Mouse (Mus musculus): ENCODE measurements around the gene Lypd6b. TPM values are rescaled to one million over a fixed set of nuclear protein-coding genes. Genes with fewer than 3 reads are reported as not detected.

Gene Lypd6b
- polyA plus RNA-seq, 1 experiment from 2014 or later = 0.92 TPM

DNA sequence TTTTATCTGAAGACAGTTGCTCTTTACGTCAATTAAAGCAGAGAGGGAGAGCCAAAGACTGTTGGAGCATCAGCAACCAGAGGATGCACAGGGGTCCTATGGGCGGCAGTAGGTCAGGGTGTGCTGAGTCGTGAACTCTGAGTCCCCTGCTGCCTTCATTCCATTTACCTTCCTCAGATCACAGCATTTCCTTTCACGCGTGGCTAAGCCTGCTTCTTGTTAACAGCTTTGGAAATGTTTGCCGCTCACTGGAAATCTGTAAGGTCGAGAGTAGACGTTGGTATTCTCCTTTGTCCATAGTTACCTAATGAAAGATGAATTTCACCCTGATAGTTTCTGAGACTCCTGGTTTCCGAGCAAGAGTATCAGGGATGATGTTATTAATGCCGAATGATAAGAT lies 191.1 kb downstream of the Lypd6b start:
- DNase-seq (ENCODE audit: low spot score) (no peak), ATAC-seq (replicated peaks; ENCODE audit: low FRiP score) (no peak)
- Histone ChIP-seq H3K36me3 (ENCODE audit: control insufficient read depth, insufficient read depth, low read length) (no peaks in the 10 kb centered on the region), H3K27ac (ENCODE audit: low read depth, low read length) (no peak overlapping the region), H3K27me3 (ENCODE audit: control insufficient read depth, insufficient read depth, low read length) (no peaks in the 10 kb centered on the region), H3K4me3 (ENCODE audit: low read depth, low read length) (no peak overlapping the region), H3K4me2 (ENCODE audit: low read depth, low read length, severe bottlenecking) (no peak overlapping the region), H3K4me1 (replicated peaks; ENCODE audit: control insufficient read depth, insufficient read depth, low read length) (no peaks in the 10 kb centered on the region), H3K9ac (ENCODE audit: low read length) (no peak overlapping the region), H3K9me3 (ENCODE audit: control insufficient read depth, low read length) (no peaks in the 10 kb centered on the region)
- WGBS = 63% methylated on average over 10 of the region's 10 CpGs

GRCm38 (mm10) chr2:49979991-49980390 lies 192.5 kb downstream of the Lypd6b start:
- Histone ChIP-seq H3K4me2 (ENCODE audit: low read depth, low read length, severe bottlenecking) (no peak overlapping the region), H3K36me3 (ENCODE audit: control insufficient read depth, insufficient read depth, low read length) (no peaks in the 10 kb centered on the region), H3K4me1 (replicated peaks; ENCODE audit: control insufficient read depth, insufficient read depth, low read length) (no peaks in the 10 kb centered on the region), H3K9ac (ENCODE audit: low read length) (no peak overlapping the region), H3K4me3 (ENCODE audit: low read depth, low read length) (no peak overlapping the region), H3K9me3 (ENCODE audit: control insufficient read depth, low read length) (no peaks in the 10 kb centered on the region), H3K27ac (ENCODE audit: low read depth, low read length) (no peak overlapping the region), H3K27me3 (ENCODE audit: control insufficient read depth, insufficient read depth, low read length) (no peaks in the 10 kb centered on the region)
- DNase-seq (ENCODE audit: low spot score) (no peak), ATAC-seq (replicated peaks; ENCODE audit: low FRiP score) (no peak)
- WGBS = 91% methylated on average over 3 of the region's 3 CpGs

DNA sequence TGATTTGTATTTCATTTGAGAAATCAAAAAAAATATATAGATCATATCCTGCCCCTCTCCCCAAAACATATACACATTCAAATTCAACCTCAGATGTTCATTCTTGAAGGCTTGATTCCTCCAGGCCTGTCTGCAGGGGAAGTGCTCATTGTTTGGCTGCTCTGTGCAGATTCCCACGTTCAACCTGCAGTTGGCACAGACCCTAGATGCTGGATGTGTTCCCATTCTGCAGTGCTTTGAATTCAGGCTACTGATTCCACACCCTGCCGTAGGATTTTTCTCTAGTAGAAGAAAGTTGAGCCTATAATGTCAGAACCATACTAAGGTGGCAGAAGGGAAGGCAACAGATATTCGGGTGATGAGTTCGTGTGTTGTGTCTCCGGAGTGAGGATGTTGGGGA lies 195.5 kb downstream of the Lypd6b start:
- ATAC-seq (replicated peaks; ENCODE audit: low FRiP score) (no peak), DNase-seq (ENCODE audit: low spot score) (no peak)
- Histone ChIP-seq H3K9me3 (ENCODE audit: control insufficient read depth, low read length) (no peaks in the 10 kb centered on the region), H3K9ac (ENCODE audit: low read length) (no peak overlapping the region), H3K4me3 (ENCODE audit: low read depth, low read length) (no peak overlapping the region), H3K27me3 (ENCODE audit: control insufficient read depth, insufficient read depth, low read length) (no peaks in the 10 kb centered on the region), H3K4me1 (replicated peaks; ENCODE audit: control insufficient read depth, insufficient read depth, low read length) (no peaks in the 10 kb centered on the region), H3K27ac (ENCODE audit: low read depth, low read length) (no peak overlapping the region), H3K4me2 (ENCODE audit: low read depth, low read length, severe bottlenecking) (no peak overlapping the region), H3K36me3 (ENCODE audit: control insufficient read depth, insufficient read depth, low read length) (no peaks in the 10 kb centered on the region)
- WGBS = 90% methylated on average over 5 of the region's 5 CpGs

GRCm38 (mm10) chr2:49984780-49985179 lies 197.3 kb downstream of the Lypd6b start:
- no peaks in the 10 kb centered on the region for H3K27me3 ChIP-seq (ENCODE audit: control insufficient read depth, insufficient read depth, low read length)
- no peaks in the 10 kb centered on the region for H3K36me3 ChIP-seq (ENCODE audit: control insufficient read depth, insufficient read depth, low read length)
- no peak overlapping the region for H3K9ac ChIP-seq (ENCODE audit: low read length)
- no peak overlapping the region for H3K4me3 ChIP-seq (ENCODE audit: low read depth, low read length)
- ATAC-seq (replicated peaks; ENCODE audit: low FRiP score) (no peak), DNase-seq (ENCODE audit: low spot score) (no peak)
- H3K27ac ChIP-seq (ENCODE audit: low read depth, low read length) = no peak overlapping the region
- WGBS = 75% methylated on average over 3 of the region's 3 CpGs
- no peaks in the 10 kb centered on the region for H3K9me3 ChIP-seq (ENCODE audit: control insufficient read depth, low read length)
- no peak overlapping the region for H3K4me2 ChIP-seq (ENCODE audit: low read depth, low read length, severe bottlenecking)
- no peaks in the 10 kb centered on the region for H3K4me1 ChIP-seq (replicated peaks; ENCODE audit: control insufficient read depth, insufficient read depth, low read length)

- no peak overlapping the region for H3K9ac ChIP-seq (ENCODE audit: low read length)
- H3K4me3 ChIP-seq (ENCODE audit: low read depth, low read length) = no peak overlapping the region
- H3K4me1 ChIP-seq (replicated peaks; ENCODE audit: control insufficient read depth, insufficient read depth, low read length) = no peaks in the 10 kb centered on the region
- no peaks in the 10 kb centered on the region for H3K9me3 ChIP-seq (ENCODE audit: control insufficient read depth, low read length)
- H3K27me3 ChIP-seq (ENCODE audit: control insufficient read depth, insufficient read depth, low read length) = no peaks in the 10 kb centered on the region
- no peak overlapping the region for H3K4me2 ChIP-seq (ENCODE audit: low read depth, low read length, severe bottlenecking)
- 84% methylated on average over 4 of the region's 4 CpGs for WGBS
- no peak overlapping the region for H3K27ac ChIP-seq (ENCODE audit: low read depth, low read length)
- DNase-seq (ENCODE audit: low spot score) (no peak), ATAC-seq (replicated peaks; ENCODE audit: low FRiP score) (no peak)
- H3K36me3 ChIP-seq (ENCODE audit: control insufficient read depth, insufficient read depth, low read length) = no peaks in the 10 kb centered on the region
Measured at GRCm38 (mm10) chr2:49995841-49996240, 208.4 kb downstream of the Lypd6b start.

DNA sequence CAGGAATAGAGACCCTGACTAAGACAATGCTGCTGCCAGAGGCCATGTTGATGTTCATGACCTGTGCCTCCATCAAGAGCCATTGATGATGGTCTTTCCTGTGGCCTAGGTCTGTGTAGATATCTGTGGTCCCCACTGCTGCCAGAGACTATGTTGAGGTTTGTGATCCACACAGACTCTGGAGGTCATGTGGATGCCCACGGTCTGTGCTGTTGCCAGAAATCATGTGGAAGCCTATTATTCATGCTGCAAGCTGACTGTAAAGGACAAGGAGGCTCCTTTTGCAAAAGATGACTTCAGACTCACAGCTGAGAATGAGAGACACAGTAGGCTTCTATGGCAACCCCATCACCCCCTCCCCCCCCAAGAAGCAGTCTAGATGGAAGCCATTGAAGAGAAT lies 209.7 kb downstream of the Lypd6b start:
- Histone ChIP-seq H3K27me3 (ENCODE audit: control insufficient read depth, insufficient read depth, low read length) (no peaks in the 10 kb centered on the region), H3K4me2 (ENCODE audit: low read depth, low read length, severe bottlenecking) (no peak overlapping the region), H3K4me1 (replicated peaks; ENCODE audit: control insufficient read depth, insufficient read depth, low read length) (no peaks in the 10 kb centered on the region), H3K27ac (ENCODE audit: low read depth, low read length) (no peak overlapping the region), H3K4me3 (ENCODE audit: low read depth, low read length) (no peak overlapping the region), H3K9me3 (ENCODE audit: control insufficient read depth, low read length) (no peaks in the 10 kb centered on the region), H3K9ac (ENCODE audit: low read length) (no peak overlapping the region), H3K36me3 (ENCODE audit: control insufficient read depth, insufficient read depth, low read length) (no peaks in the 10 kb centered on the region)
- no peak for ATAC-seq (replicated peaks; ENCODE audit: low FRiP score)
- WGBS = 75% methylated on average over 1 of the region's 1 CpGs
- DNase-seq (ENCODE audit: low spot score) = no peak

Other genes starting within 250 kb of the Lypd6b start
- 88.9 and 90.1 TPM in 2 replicates for gene Kif5c, start 168.4 kb upstream of the Lypd6b start, polyA plus RNA-seq (2014; fragmentation: Nextera tagmentation; extraction: Ambion mirVana)